Mouse (Mus musculus) heart, embryonic 13.5 days (tissue): Measurements from ENCODE around the gene Crcp. TPM values are rescaled to one million over a fixed set of nuclear protein-coding genes. Genes with fewer than 3 reads are reported as not detected.

Source experiments
- ATAC-seq: fragments of 200-750 bp; cut with Nextera tagmentation; 2 replicates; pipeline ENCODE4 v1.8.0; 2017; ENCODE audit warnings: moderate TSS enrichment; ENCODE audit not compliant: insufficient number of reproducible peaks, low FRiP score, low TSS enrichment; ENCODE audit errors: extremely low read depth
- H3K27ac ChIP-seq: fragments of 300-500 bp; sonication (generic); replicated peaks from 2 replicates; pipeline ENCODE4 v1.5.1; 2015; ENCODE audit warnings: moderate library complexity, mild to moderate bottlenecking, inconsistent platforms
- H3K27me3 ChIP-seq: fragments of 300-500 bp; sonication (generic); replicated peaks from 2 replicates; pipeline ENCODE4 v1.6.1; 2015; ENCODE audit warnings: mild to moderate bottlenecking, inconsistent platforms
- H3K36me3 ChIP-seq: fragments of 300-500 bp; sonication (generic); 2 replicates; pipeline ENCODE4 v1.6.1; 2015; ENCODE audit warnings: mild to moderate bottlenecking, inconsistent platforms
- H3K4me1 ChIP-seq: fragments of 300-500 bp; sonication (generic); 2 replicates; pipeline ENCODE4 v1.6.1; 2015; ENCODE audit warnings: inconsistent platforms
- H3K4me2 ChIP-seq: fragments of 300-500 bp; sonication (generic); 2 replicates; pipeline ENCODE4 v1.6.1; 2015; ENCODE audit warnings: inconsistent platforms, mild to moderate bottlenecking, moderate library complexity
- H3K4me3 ChIP-seq: fragments of 300-500 bp; sonication (generic); 2 replicates; pipeline ENCODE4 v1.5.1; 2015; ENCODE audit warnings: moderate library complexity, mild to moderate bottlenecking, inconsistent platforms
- H3K9ac ChIP-seq: fragments of 300-500 bp; sonication (generic); 2 replicates; pipeline ENCODE4 v1.6.1; 2015; ENCODE audit warnings: inconsistent platforms, mild to moderate bottlenecking, moderate library complexity
- H3K9me3 ChIP-seq: fragments of 300-500 bp; sonication (generic); 2 replicates; pipeline ENCODE4 v1.6.1; 2016; ENCODE audit warnings: inconsistent platforms
- WGBS: fragments of 180-500 bp; shearing (Covaris S2); methylation state at CpG from one replicate; pipeline ENCODE4 v1.1.7; 2015; ENCODE audit warnings: mixed read lengths; 5-methylcytosine and 5-hydroxymethylcytosine counted together
- polyA plus RNA-seq: library from polyadenylated mRNA; unstranded; fragments of >200 nt; fragmentation: Nextera tagmentation; extraction: Ambion mirVana; gene quantifications from 2 replicates; pipeline ENCODE4 v1.2.1, GENCODE M21; 2015

Crcp gene
- polyA plus RNA-seq, 1 experiment from 2014 or later: 23.8 TPM

- H3K27me3 ChIP-seq: no peaks in the 10 kb centered on the region
- peak overlapping the region; percentile 88 for H3K9ac ChIP-seq
- 40% methylated on average over 7 of the region's 7 CpGs for WGBS
- H3K4me1 ChIP-seq: peaks cover 19% of the 10 kb centered on the region
- no peak for ATAC-seq
- peak overlapping the region; percentile 80 for H3K4me3 ChIP-seq
- peak overlapping the region; percentile 86 for H3K4me2 ChIP-seq
- peaks cover 18% of the 10 kb centered on the region for H3K9me3 ChIP-seq
- peak overlapping the region; percentile 82 for H3K27ac ChIP-seq
- H3K36me3 ChIP-seq: peaks cover 8% of the 10 kb centered on the region; the same call in 1 of the 2 replicates
Observed at GRCm38 (mm10) chr5:130003229-130003628, 25.9 kb upstream of the Crcp start.

DNA sequence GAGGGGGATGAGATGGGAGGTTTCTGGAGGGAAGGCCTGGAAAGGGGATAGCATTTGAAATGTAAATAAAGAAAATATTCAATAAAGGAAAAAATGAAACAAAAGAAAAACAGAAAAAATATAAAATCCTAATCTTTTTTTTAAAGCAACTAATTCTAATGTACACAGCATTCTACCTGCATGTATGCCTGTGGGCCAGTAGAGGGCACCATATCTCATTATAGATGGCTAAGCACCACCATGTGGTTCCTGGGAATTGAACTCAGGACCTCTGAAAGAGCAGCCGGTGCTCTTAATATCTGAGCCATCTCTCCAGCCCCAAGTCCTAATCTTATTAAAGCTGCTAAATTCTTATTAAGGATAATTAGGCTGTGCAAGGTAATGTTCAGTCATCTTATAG lies 21.7 kb upstream of the Crcp start:
- Histone ChIP-seq H3K4me2 (no peak overlapping the region), H3K9ac (no peak overlapping the region), H3K27me3 (no peaks in the 10 kb centered on the region), H3K9me3 (peaks cover 35% of the 10 kb centered on the region), H3K4me3 (no peak overlapping the region), H3K36me3 (peaks cover 16% of the 10 kb centered on the region), H3K27ac (no peak overlapping the region), H3K4me1 (peaks cover 8% of the 10 kb centered on the region)
- no peak for ATAC-seq
- WGBS: 80% methylated on average over 1 of the region's 1 CpGs

GRCm38 (mm10) chr5:130008034-130008590 lies 21.0 kb upstream of the Crcp start:
- peaks cover 20% of the 10 kb centered on the region for H3K36me3 ChIP-seq
- no peak for ATAC-seq
- peaks cover 35% of the 10 kb centered on the region for H3K9me3 ChIP-seq
- H3K27ac ChIP-seq: no peak overlapping the region
- H3K9ac ChIP-seq: no peak overlapping the region
- 76% methylated on average over 6 of the region's 6 CpGs for WGBS
- H3K4me2 ChIP-seq: no peak overlapping the region
- no peak overlapping the region for H3K4me3 ChIP-seq
- peaks cover 5% of the 10 kb centered on the region for H3K4me1 ChIP-seq
- no peaks in the 10 kb centered on the region for H3K27me3 ChIP-seq

GRCm38 (mm10) chr5:130009784-130010183 lies 19.3 kb upstream of the Crcp start:
- WGBS: 87% methylated on average over 4 of the region's 4 CpGs
- Histone ChIP-seq H3K4me2 (no peak overlapping the region), H3K9me3 (peaks cover 26% of the 10 kb centered on the region), H3K4me1 (no peaks in the 10 kb centered on the region), H3K9ac (no peak overlapping the region), H3K27ac (no peak overlapping the region), H3K27me3 (no peaks in the 10 kb centered on the region), H3K36me3 (peaks cover 26% of the 10 kb centered on the region), H3K4me3 (no peak overlapping the region)
- no peak for ATAC-seq

DNA sequence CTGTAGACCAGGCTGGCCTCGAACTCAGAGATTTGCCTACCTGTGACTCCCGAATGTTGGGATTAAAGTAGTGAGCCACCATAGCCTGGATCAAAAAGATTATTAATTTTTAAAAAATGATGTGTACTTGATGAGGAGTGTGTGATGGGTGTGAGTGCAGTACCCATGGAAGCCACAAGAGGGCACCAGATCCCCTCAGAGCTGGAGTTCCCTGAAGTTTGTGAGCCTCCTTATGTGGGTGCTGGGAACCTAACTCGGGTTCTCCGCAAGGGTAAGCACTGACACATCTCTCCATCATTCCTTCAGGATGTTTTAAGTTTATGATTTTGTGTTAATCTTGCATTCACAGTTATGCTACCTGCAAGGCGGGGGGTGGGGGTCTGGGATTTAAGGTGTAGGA lies 18.1 kb upstream of the Crcp start:
- no peak overlapping the region for H3K4me2 ChIP-seq
- no peak overlapping the region for H3K27ac ChIP-seq
- H3K4me3 ChIP-seq: no peak overlapping the region
- H3K9me3 ChIP-seq: peaks cover 19% of the 10 kb centered on the region
- H3K36me3 ChIP-seq: peaks cover 38% of the 10 kb centered on the region
- no peak for ATAC-seq
- WGBS: 86% methylated on average over 5 of the region's 5 CpGs
- no peaks in the 10 kb centered on the region for H3K4me1 ChIP-seq
- H3K9ac ChIP-seq: no peak overlapping the region
- no peaks in the 10 kb centered on the region for H3K27me3 ChIP-seq

GRCm38 (mm10) chr5:130015104-130015503 lies 14.0 kb upstream of the Crcp start:
- ATAC-seq: no peak
- Histone ChIP-seq H3K27me3 (no peaks in the 10 kb centered on the region), H3K9me3 (peaks cover 15% of the 10 kb centered on the region), H3K27ac (no peak overlapping the region), H3K4me2 (no peak overlapping the region), H3K4me3 (no peak overlapping the region), H3K4me1 (peaks cover 6% of the 10 kb centered on the region), H3K9ac (no peak overlapping the region), H3K36me3 (peaks cover 49% of the 10 kb centered on the region)
- 84% methylated on average over 3 of the region's 3 CpGs for WGBS

DNA sequence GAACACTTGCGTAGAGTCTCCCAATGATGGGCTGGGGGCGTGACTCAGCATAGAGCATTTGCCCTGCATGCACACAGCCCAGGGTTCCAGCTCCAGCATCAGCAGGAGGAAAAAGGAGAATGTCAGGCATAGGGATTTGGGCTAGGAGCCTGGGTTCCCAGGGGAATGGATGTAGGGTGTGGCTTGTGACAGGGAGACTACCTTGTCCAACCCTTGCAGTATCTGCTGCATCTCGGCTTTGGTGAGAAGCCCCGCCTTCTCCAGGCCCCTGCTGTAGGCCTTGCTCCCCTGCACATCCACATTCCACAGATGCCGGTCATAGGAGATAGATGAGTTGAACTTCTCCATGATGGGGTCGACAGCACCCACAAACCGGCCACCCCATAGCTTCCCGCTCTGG lies 9.6 kb upstream of the Crcp start:
- no peaks in the 10 kb centered on the region for H3K27me3 ChIP-seq
- H3K9me3 ChIP-seq: peaks cover 2% of the 10 kb centered on the region; the same call in 1 of the 2 replicates
- no peak overlapping the region for H3K4me2 ChIP-seq
- H3K4me1 ChIP-seq: peaks cover 11% of the 10 kb centered on the region
- H3K36me3 ChIP-seq: peaks cover 25% of the 10 kb centered on the region
- no peak overlapping the region for H3K4me3 ChIP-seq
- no peak overlapping the region for H3K27ac ChIP-seq
- H3K9ac ChIP-seq: no peak overlapping the region
- 42% methylated on average over 8 of the region's 8 CpGs for WGBS
- no peak for ATAC-seq

- Histone ChIP-seq H3K27me3 (peaks cover 8% of the 10 kb centered on the region; the same call in 1 of the 2 replicates), H3K9me3 (no peaks in the 10 kb centered on the region), H3K4me1 (peaks cover 14% of the 10 kb centered on the region), H3K4me3 (no peak overlapping the region), H3K27ac (no peak overlapping the region), H3K9ac (no peak overlapping the region), H3K36me3 (0 out of 2 replicates have a peak, but pooled peaks cover 8% of the 10 kb centered on the region), H3K4me2 (no peak overlapping the region)
- no peak for ATAC-seq
- 55% methylated on average over 5 of the region's 5 CpGs for WGBS
Observed at GRCm38 (mm10) chr5:130021361-130021966, 7.6 kb upstream of the Crcp start.

- no peak for ATAC-seq
- H3K4me1 ChIP-seq: peaks cover 14% of the 10 kb centered on the region
- H3K9ac ChIP-seq: no peak overlapping the region
- H3K4me3 ChIP-seq: no peak overlapping the region
- 83% methylated on average over 7 of the region's 7 CpGs for WGBS
- H3K4me2 ChIP-seq: no peak overlapping the region
- H3K36me3 ChIP-seq: 0 out of 2 replicates have a peak, but pooled peaks cover 8% of the 10 kb centered on the region
- H3K27me3 ChIP-seq: peaks cover 17% of the 10 kb centered on the region
- no peak overlapping the region for H3K27ac ChIP-seq
- H3K9me3 ChIP-seq: no peaks in the 10 kb centered on the region
Observed at GRCm38 (mm10) chr5:130022366-130022765, 6.7 kb upstream of the Crcp start.

DNA sequence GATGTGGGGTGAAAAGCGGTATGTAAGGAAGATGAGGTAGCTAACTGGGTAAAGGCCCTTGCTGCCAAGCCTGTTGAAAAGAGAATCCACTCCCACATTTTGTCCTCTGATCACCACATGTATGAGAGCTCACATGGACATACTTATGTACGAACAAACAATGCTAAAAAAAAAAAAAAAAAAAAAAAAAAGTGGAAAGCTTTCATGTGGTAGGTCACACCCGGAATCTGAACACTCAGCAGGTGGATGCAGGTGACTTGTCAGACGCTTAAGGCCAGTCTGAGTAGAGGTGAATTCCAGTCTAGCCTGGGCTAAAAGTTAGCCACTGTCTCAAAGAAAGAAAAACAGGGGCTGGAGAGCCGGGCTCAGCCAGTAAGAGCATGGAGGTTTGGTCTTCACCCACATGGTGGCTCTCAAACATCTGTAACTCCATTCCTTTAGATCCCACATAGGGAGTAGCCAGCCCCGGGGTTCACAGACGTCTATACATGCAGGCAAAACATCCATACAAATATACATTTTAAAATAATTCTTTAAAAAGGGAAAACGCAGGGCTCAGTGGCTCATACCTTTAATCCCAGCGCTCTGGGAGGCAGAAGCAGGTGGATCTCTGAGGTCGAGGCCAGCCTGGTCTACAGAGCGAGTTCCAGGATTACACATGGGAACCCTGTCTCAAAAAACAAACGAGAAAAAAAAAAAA lies 5.9 kb upstream of the Crcp start:
- 0 out of 2 replicates have a peak, but pooled peaks cover 6% of the 10 kb centered on the region for H3K36me3 ChIP-seq
- no peak overlapping the region for H3K27ac ChIP-seq
- H3K9me3 ChIP-seq: no peaks in the 10 kb centered on the region
- H3K4me3 ChIP-seq: peak overlapping the region; percentile 77
- H3K4me2 ChIP-seq: peak overlapping the region; percentile 92
- peaks cover 24% of the 10 kb centered on the region for H3K27me3 ChIP-seq
- no peak for ATAC-seq
- H3K9ac ChIP-seq: peak overlapping the region; percentile 59; the same call in 1 of the 2 replicates
- WGBS: 38% methylated on average over 12 of the region's 12 CpGs
- peaks cover 14% of the 10 kb centered on the region for H3K4me1 ChIP-seq

GRCm38 (mm10) chr5:130023767-130024539 lies 5.1 kb upstream of the Crcp start:
- Histone ChIP-seq H3K4me3 (peak overlapping the region; percentile 77), H3K4me2 (peak overlapping the region; percentile 92), H3K9ac (peak overlapping the region; percentile 82), H3K27ac (peak overlapping the region; percentile 81), H3K4me1 (peaks cover 14% of the 10 kb centered on the region), H3K27me3 (peaks cover 27% of the 10 kb centered on the region), H3K36me3 (no peaks in the 10 kb centered on the region), H3K9me3 (no peaks in the 10 kb centered on the region)
- under 1% methylated on average over 32 of the region's 32 CpGs for WGBS
- peak; percentile 83 for ATAC-seq
